Mouse (Mus musculus) G1E (cell line): ENCODE data around the gene Wdr61.

Source experiments
- CTCF ChIP-seq: IDR thresholded peaks from 2 replicates; pipeline ENCODE4 v1.5.1; 2012; ENCODE audit warnings: low read depth, low read length, inconsistent platforms, mixed read lengths
- POLR2AphosphoS5 ChIP-seq: IDR thresholded peaks from 2 replicates; pipeline ENCODE4 v1.6.1; 2012; ENCODE audit warnings: low read depth, low read length, inconsistent platforms; ENCODE audit not compliant: insufficient replicate concordance
- TAL1 ChIP-seq: conservative IDR thresholded peaks from 2 replicates; pipeline ENCODE4 v1.6.1; 2012; ENCODE audit warnings: low read depth, low read length, inconsistent platforms, mixed read lengths

DNA sequence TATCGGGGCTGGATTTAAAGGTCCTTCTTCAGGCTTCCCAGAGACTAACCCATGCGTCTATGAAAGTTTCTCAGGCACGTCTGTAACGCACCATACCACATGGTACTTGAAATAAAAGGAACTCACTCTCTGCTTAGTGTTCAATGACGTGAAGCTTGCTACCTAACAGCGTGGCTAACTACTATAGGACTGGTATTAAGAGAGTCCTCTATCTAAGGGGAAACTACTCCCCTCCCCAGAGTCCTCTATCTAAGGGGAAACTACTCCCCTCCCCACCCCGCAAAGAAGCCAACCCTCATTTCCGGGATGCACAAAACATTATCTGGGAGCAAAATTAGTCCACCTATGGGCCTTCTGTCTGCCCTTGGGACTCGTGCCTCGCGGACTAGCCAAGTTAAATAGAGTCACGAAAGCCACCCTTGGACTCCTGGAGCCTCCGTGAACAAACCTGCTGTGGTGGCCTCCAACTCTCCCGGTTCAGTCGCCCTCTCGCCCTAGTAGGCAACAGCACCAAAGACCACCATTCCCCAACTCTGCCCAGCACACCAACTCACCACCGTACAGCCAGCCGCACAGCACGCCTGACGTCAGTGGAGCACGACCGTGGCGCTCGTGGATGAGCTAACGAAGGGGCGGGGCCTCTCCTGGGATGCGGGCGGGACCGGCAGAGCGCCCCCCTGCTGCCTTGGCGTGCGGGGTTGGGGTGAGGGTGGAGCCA lies at the start of gene Wdr61:
- TF ChIP-seq TAL1 (no peak), POLR2AphosphoS5 (no peak), CTCF (no peak)
